Mouse (Mus musculus): ENCODE data around the gene Pcmtd2.
"Not testable (repeated sequence)": the region's sequence is repeated elsewhere in the genome, so short reads cannot be mapped to it uniquely, and the experiment has no call there.

Gene Pcmtd2

GRCm38 (mm10) chr2:181837372-181838292 is at the start of gene Pcmtd2:
Gene Pcmtd2 (plus strand): TSS chr2:181837854.
- peak; percentile 95 for DNase-seq

GRCm38 (mm10) chr2:181789396-181789795 is 48.3 kb upstream of the Pcmtd2 start:
- DNase-seq = no peak

GRCm38 (mm10) chr2:181793186-181793585 is 44.5 kb upstream of the Pcmtd2 start:
- not testable (repeated sequence) for DNase-seq

GRCm38 (mm10) chr2:181795641-181796130 is 42.0 kb upstream of the Pcmtd2 start:
- DNase-seq = no peak

- DNase-seq = no peak
Observed at GRCm38 (mm10) chr2:181797672-181798071, 40.0 kb upstream of the Pcmtd2 start.

- DNase-seq = no peak
Observed at GRCm38 (mm10) chr2:181829032-181829650, 8.5 kb upstream of the Pcmtd2 start.

- no peak for DNase-seq
Observed at GRCm38 (mm10) chr2:181832745-181833144, 4.9 kb upstream of the Pcmtd2 start.

GRCm38 (mm10) chr2:181838293-181838680 is 633 bp downstream of the Pcmtd2 start:
- DNase-seq = peak; percentile 28

GRCm38 (mm10) chr2:181845709-181846394 is 8.2 kb downstream of the Pcmtd2 start:
- no peak for DNase-seq

- peak; percentile 97 for DNase-seq
Observed at GRCm38 (mm10) chr2:181863791-181864535, 26.3 kb downstream of the Pcmtd2 start, which contains the start of gene Polr3k. Gene Polr3k (plus strand): TSS chr2:181864337.

- DNase-seq = no peak
Observed at GRCm38 (mm10) chr2:181864536-181864860, 26.8 kb downstream of the Pcmtd2 start.

- DNase-seq = peak; percentile 84
Observed at GRCm38 (mm10) chr2:181866931-181867330, 29.3 kb downstream of the Pcmtd2 start.

GRCm38 (mm10) chr2:181871039-181871438 is 33.4 kb downstream of the Pcmtd2 start:
- DNase-seq = no peak

GRCm38 (mm10) chr2:181878903-181879302 is 41.2 kb downstream of the Pcmtd2 start:
- DNase-seq = no peak

GRCm38 (mm10) chr2:181883022-181883749 is 45.5 kb downstream of the Pcmtd2 start:
- DNase-seq = peak; percentile 37

Data from kidney, adult 9 months (tissue).